Mouse (Mus musculus): Measurements from ENCODE around the gene Slc39a11. TPM values are rescaled to one million over a fixed set of nuclear protein-coding genes. Genes with fewer than 3 reads are reported as not detected.

Gene Slc39a11
- polyA plus RNA-seq, 1 experiment from 2014 or later: 32.3 TPM

GRCm38 (mm10) chr11:113625437-113625836, 24.4 kb downstream of the Slc39a11 start:
- Histone ChIP-seq H3K27ac (no peak overlapping the region), H3K36me3 (peaks cover 19% of the 10 kb centered on the region), H3K9me3 (replicated peaks) (no peaks in the 10 kb centered on the region), H3K9ac (no peak overlapping the region), H3K4me2 (replicated peaks) (no peak overlapping the region), H3K4me3 (no peak overlapping the region), H3K27me3 (peaks cover 9% of the 10 kb centered on the region), H3K4me1 (peaks cover 8% of the 10 kb centered on the region)
- 94% methylated on average over 18 of the region's 18 CpGs for WGBS
- no peak for ATAC-seq (ENCODE audit: low FRiP score)

- Histone ChIP-seq H3K27me3 (peaks cover 30% of the 10 kb centered on the region), H3K9me3 (replicated peaks) (no peaks in the 10 kb centered on the region), H3K9ac (no peak overlapping the region), H3K4me1 (peaks cover 38% of the 10 kb centered on the region), H3K4me2 (replicated peaks) (no peak overlapping the region), H3K36me3 (peaks cover 19% of the 10 kb centered on the region), H3K4me3 (no peak overlapping the region), H3K27ac (no peak overlapping the region)
- 84% methylated on average over 4 of the region's 4 CpGs for WGBS
- no peak for ATAC-seq (ENCODE audit: low FRiP score)
Observed at GRCm38 (mm10) chr11:113622028-113622427, 27.9 kb downstream of the Slc39a11 start.

- Histone ChIP-seq H3K9ac (peak overlapping the region; percentile 61; the same call in 1 of the 2 replicates), H3K27ac (no peak overlapping the region), H3K9me3 (replicated peaks) (no peaks in the 10 kb centered on the region), H3K4me3 (peak overlapping the region; percentile 47), H3K27me3 (peaks cover 30% of the 10 kb centered on the region), H3K4me1 (peaks cover 38% of the 10 kb centered on the region), H3K36me3 (peaks cover 19% of the 10 kb centered on the region), H3K4me2 (replicated peaks) (peak overlapping the region; percentile 77)
- ATAC-seq (ENCODE audit: low FRiP score): no peak
- 63% methylated on average over 2 of the region's 2 CpGs for WGBS
Observed at GRCm38 (mm10) chr11:113621001-113621400, 28.9 kb downstream of the Slc39a11 start.

GRCm38 (mm10) chr11:113619420-113620080, 30.3 kb downstream of the Slc39a11 start:
- 4% methylated on average over 31 of the region's 31 CpGs for WGBS
- Histone ChIP-seq H3K4me1 (peaks cover 38% of the 10 kb centered on the region), H3K9ac (peak overlapping the region; percentile 61), H3K9me3 (replicated peaks) (no peaks in the 10 kb centered on the region), H3K36me3 (peaks cover 9% of the 10 kb centered on the region; the same call in 1 of the 2 replicates), H3K4me2 (replicated peaks) (peak overlapping the region; percentile 77), H3K27me3 (peaks cover 30% of the 10 kb centered on the region), H3K4me3 (peak overlapping the region; percentile 47), H3K27ac (peak overlapping the region; percentile 35; the same call in 1 of the 2 replicates)
- no peak; the same call in 1 of the 2 replicates for ATAC-seq (ENCODE audit: low FRiP score)

- Histone ChIP-seq H3K4me2 (replicated peaks) (peak within 1 kb of the TSS; percentile 77), H3K27ac (peak within 1 kb of the TSS; percentile 37), H3K27me3 (peaks cover 30% of the 10 kb centered on the region), H3K4me3 (peak within 1 kb of the TSS; percentile 47), H3K9ac (peak within 1 kb of the TSS; percentile 61), H3K4me1 (peaks cover 42% of the 10 kb centered on the region), H3K36me3 (0 out of 2 replicates have a peak, but pooled peaks cover 2% of the 10 kb centered on the region), H3K9me3 (replicated peaks) (no peaks in the 10 kb centered on the region)
- peak; percentile 62 for ATAC-seq (ENCODE audit: low FRiP score)
- WGBS: under 1% methylated on average over 54 of the region's 54 CpGs
Observed at GRCm38 (mm10) chr11:113618672-113619419, 31.0 kb downstream of the Slc39a11 start, which contains the start of gene Sstr2. Sstr2 (plus strand) TSS chr11:113619342.

GRCm38 (mm10) chr11:113618303-113618671, 31.6 kb downstream of the Slc39a11 start:
- Histone ChIP-seq H3K4me2 (replicated peaks) (peak overlapping the region; percentile 77), H3K4me1 (peaks cover 42% of the 10 kb centered on the region), H3K36me3 (no peaks in the 10 kb centered on the region), H3K9me3 (replicated peaks) (no peaks in the 10 kb centered on the region), H3K4me3 (peak overlapping the region; percentile 47), H3K9ac (peak overlapping the region; percentile 61; the same call in 1 of the 2 replicates), H3K27me3 (peaks cover 30% of the 10 kb centered on the region), H3K27ac (peak overlapping the region; percentile 37)
- WGBS: 17% methylated on average over 4 of the region's 4 CpGs
- peak; percentile 17; the same call in 1 of the 2 replicates for ATAC-seq (ENCODE audit: low FRiP score)

- Histone ChIP-seq H3K4me3 (no peak overlapping the region), H3K27ac (no peak overlapping the region), H3K9me3 (replicated peaks) (no peaks in the 10 kb centered on the region), H3K4me2 (replicated peaks) (no peak overlapping the region), H3K27me3 (peaks cover 30% of the 10 kb centered on the region), H3K36me3 (no peaks in the 10 kb centered on the region), H3K4me1 (peaks cover 44% of the 10 kb centered on the region), H3K9ac (no peak overlapping the region)
- ATAC-seq (ENCODE audit: low FRiP score): no peak
- 35% methylated on average over 14 of the region's 14 CpGs for WGBS
Observed at GRCm38 (mm10) chr11:113617132-113617911, 32.6 kb downstream of the Slc39a11 start.

GRCm38 (mm10) chr11:113614476-113614875, 35.4 kb downstream of the Slc39a11 start:
- Histone ChIP-seq H3K4me1 (peaks cover 39% of the 10 kb centered on the region), H3K4me2 (replicated peaks) (no peak overlapping the region), H3K9ac (no peak overlapping the region), H3K27me3 (peaks cover 11% of the 10 kb centered on the region), H3K9me3 (replicated peaks) (no peaks in the 10 kb centered on the region), H3K27ac (no peak overlapping the region), H3K4me3 (no peak overlapping the region), H3K36me3 (no peaks in the 10 kb centered on the region)
- no peak for ATAC-seq (ENCODE audit: low FRiP score)
- 75% methylated on average over 6 of the region's 6 CpGs for WGBS

GRCm38 (mm10) chr11:113611664-113612611, 37.9 kb downstream of the Slc39a11 start:
- Histone ChIP-seq H3K27ac (peak overlapping the region; percentile 77), H3K4me1 (peaks cover 19% of the 10 kb centered on the region), H3K36me3 (no peaks in the 10 kb centered on the region), H3K4me2 (replicated peaks) (peak overlapping the region; percentile 32), H3K27me3 (no peaks in the 10 kb centered on the region), H3K9ac (0 out of 2 replicates have a peak overlapping the region, but pooled peaks have one; percentile 54), H3K4me3 (no peak overlapping the region), H3K9me3 (replicated peaks) (no peaks in the 10 kb centered on the region)
- ATAC-seq (ENCODE audit: low FRiP score): peak; percentile 92
- WGBS: 8% methylated on average over 24 of the region's 24 CpGs

GRCm38 (mm10) chr11:113611112-113611646, 38.7 kb downstream of the Slc39a11 start:
- Histone ChIP-seq H3K27me3 (no peaks in the 10 kb centered on the region), H3K4me2 (replicated peaks) (0 out of 2 replicates have a peak overlapping the region, but pooled peaks have one; percentile 32), H3K4me1 (peaks cover 19% of the 10 kb centered on the region), H3K9ac (no peak overlapping the region), H3K9me3 (replicated peaks) (no peaks in the 10 kb centered on the region), H3K36me3 (no peaks in the 10 kb centered on the region), H3K27ac (peak overlapping the region; percentile 77), H3K4me3 (no peak overlapping the region)
- WGBS: 90% methylated on average over 10 of the region's 10 CpGs
- ATAC-seq (ENCODE audit: low FRiP score): no peak

- Histone ChIP-seq H3K4me3 (no peak overlapping the region), H3K36me3 (no peaks in the 10 kb centered on the region), H3K4me2 (replicated peaks) (no peak overlapping the region), H3K27ac (no peak overlapping the region), H3K27me3 (no peaks in the 10 kb centered on the region), H3K4me1 (peaks cover 19% of the 10 kb centered on the region), H3K9me3 (replicated peaks) (no peaks in the 10 kb centered on the region), H3K9ac (no peak overlapping the region)
- 86% methylated on average over 5 of the region's 5 CpGs for WGBS
- no peak for ATAC-seq (ENCODE audit: low FRiP score)
Observed at GRCm38 (mm10) chr11:113610266-113610665, 39.6 kb downstream of the Slc39a11 start.

Measured in hindbrain, embryonic 12.5 days (tissue).